Mouse (Mus musculus): Measurements from ENCODE around the gene Prss30.
"Not testable (repeated sequence)": the region's sequence is repeated elsewhere in the genome, so short reads cannot be mapped to it uniquely, and the experiment has no call there.

The Prss30 gene

DNA sequence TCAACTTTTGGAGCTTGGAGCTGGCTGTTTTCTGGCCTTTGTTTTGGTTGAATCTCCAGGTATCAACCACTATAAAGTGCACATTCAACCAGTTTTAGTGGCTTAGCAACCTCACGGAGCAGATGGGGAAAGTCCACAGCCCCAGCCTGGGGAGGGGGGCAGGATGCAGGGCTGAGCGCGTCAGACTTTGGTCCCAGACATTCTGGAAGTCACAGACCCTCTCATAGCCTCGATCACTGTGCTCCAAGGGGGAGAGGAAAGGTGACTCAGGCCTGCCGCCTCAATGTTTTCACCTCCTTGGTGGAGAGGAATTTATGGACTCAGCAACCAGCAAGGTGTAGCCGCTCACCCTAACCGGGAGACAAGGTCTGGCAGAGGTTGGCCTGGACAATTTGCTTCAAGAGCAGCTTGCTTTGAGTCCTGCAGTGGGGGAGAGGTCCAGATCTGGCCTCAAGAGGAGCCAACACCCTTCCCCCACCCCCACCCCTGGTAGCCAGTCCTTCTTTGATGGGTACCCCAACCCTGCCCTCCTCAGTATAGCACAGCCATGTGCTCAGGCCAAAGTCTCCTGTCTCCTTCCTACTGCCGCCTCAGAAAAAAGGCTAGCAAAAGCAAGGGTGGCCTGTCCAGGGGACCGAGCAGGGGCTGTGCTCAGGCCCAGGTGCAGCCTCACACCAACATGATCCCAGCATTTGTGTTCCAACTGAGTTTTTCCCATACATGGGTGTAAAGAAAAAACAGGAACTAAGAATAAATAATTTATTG, 12.6 kb upstream of the Prss30 start:
- ATAC-seq (ENCODE audit: insufficient number of reproducible peaks, low FRiP score, low TSS enrichment) = no peak

DNA sequence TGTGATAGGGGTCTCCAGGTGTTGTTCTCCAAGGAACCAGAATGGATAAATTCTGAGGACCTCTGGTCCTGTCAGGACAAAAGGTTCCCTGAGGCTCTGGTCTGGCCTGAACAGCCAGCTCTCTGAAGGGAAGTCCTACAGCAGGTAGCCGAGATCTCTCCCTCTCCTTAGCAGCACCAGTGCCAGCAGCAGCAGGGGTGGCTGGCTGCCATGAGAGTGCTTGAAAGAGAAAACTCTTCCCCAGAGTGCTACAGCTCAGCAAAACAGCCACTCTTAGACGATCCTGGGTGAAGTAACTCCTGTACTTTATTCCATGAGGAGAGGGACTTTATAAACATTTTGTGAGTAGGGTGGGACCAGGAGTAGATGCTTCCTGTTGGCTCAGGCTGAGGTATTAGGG, 9.4 kb upstream of the Prss30 start:
- ATAC-seq (ENCODE audit: insufficient number of reproducible peaks, low FRiP score, low TSS enrichment) = no peak

DNA sequence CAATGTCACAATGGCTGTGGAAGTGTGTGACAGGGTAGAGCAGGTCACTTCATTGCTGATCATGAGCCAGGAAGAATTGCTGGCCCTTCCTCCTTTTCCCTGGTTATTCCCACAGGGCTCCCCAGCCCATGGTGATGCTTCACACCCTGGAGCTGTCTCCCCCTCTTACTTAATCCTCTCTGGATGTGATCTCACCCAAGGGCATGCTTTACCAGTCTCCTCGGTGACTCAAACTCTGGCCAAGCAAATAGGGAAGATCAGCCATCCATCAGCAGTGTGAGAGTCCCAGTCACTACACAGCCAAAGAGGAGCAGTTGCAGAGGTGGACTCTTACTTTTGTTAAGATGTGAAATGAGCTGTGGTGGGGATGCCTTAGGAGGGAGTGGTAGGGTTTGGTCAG, 4.6 kb upstream of the Prss30 start:
- ATAC-seq (ENCODE audit: insufficient number of reproducible peaks, low FRiP score, low TSS enrichment) = no peak

DNA sequence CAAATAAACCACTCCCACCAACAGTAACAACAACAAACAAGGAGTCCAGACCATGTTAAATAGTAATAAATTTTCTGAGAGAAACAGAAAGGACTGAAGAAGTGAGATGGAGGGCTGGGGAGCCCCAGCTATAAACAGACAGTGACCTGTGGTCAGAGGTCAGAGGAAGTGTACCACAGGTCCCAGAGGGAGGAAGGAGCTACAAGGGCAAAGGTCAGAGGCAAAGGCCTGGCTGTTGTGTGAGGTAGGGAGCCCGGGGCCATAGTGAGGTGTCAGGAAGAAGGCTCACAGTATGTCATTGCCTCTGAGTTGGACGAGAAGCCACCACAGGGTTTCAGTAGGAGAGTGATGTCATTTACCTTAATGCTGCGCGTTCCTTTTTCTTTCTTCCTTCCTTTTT, 2.5 kb upstream of the Prss30 start:
- no peak for ATAC-seq (ENCODE audit: insufficient number of reproducible peaks, low FRiP score, low TSS enrichment)

DNA sequence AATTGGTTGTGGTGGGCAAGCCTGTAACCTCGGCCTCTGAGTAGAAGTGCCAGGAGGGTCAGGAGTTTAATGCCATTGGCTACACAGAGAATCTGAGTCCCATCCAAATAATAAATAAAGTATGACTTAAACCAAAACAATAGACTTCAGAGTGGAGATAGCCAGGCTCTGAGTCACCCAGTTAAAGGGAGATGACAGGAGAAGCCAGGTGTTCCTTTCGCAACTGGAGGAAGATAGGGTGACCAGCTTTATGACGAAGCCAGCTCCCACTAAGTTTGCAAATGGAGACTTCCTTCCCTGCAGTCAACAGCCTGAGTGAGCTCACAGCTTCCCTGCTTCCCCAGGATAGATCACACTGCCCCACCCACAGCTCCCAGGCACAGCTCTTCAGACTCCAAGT, 895 bp downstream of the Prss30 start:
- no peak for ATAC-seq (ENCODE audit: insufficient number of reproducible peaks, low FRiP score, low TSS enrichment)

DNA sequence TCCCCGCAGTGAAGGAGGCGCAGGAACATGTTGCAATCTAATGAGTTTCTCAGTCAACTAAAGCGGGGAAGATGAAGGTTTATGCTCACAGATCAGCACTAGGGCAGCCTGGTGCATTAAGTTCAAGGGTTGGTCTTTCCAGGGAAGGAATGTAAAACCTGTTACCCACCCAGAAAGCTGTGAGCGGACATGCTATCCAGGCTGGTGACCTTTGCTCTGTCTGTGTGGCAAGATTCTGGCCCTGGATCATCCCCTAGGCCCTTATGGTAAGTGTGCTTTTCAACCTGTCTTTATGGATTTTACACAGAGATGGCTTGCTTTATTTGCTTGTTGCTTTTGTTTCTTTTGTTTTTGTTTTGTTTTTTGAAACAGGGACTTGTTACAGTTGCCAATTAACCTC, 3.7 kb downstream of the Prss30 start:
- ATAC-seq (ENCODE audit: insufficient number of reproducible peaks, low FRiP score, low TSS enrichment) = no peak

DNA sequence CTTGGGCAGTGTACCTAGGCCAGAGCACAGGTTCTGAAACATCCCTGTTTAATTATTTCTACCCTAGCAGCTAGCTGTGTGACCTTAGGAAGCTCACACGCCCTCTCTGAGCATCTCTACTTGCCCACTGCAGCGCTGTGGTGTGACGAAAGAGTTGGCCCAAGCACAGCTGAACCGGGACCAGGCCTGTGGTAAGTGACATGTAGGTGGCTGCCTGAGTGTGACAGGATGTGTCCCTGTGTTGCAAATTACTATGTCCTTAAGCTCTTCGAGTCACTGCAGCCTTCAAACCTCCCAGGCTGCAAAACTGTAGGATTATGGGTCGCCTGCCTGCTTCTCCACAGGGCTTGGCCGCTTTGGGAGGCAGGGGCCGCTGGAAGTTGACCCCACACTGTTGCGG, 9.1 kb downstream of the Prss30 start:
- ATAC-seq (ENCODE audit: insufficient number of reproducible peaks, low FRiP score, low TSS enrichment) = no peak

DNA sequence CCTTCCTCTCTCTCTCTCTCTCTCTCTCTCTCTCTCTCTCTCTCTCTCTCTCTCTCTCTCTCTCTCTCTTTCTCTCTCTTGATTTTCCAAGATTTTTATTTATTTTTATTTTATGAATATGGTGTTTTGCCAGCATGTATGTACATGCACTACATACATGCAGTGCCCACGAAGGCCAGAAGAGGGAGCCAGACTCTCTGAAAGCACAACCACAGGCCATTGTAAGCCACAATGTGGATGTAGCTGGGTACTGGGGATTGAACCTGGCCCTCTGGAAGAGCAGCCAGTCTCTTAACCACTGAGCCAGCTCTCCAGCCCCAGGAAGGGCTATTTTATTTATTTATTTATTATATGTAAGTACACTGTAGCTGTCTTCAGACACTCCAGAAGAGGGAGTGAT, 11.1 kb downstream of the Prss30 start:
- no peak for ATAC-seq (ENCODE audit: insufficient number of reproducible peaks, low FRiP score, low TSS enrichment)

DNA sequence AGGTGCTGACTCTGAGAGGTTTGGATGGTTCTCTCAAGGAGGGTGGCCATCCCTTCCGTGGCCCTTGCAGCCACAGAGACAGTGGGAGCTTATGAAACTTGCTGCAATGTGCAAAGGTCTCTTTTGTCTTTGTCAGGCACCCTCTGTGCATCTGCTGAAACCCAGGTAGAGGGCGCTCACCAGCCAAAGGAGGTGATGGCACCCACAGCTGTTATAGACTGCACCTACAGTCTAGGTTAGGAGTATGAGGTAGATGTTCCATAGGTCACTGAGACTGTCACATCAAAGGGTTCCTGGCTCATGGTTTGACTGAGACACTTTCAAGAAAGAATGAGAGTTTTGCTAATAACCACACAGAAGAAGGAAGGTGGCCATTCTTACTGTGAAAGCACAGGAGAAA, 11.6 kb downstream of the Prss30 start:
- no peak for ATAC-seq (ENCODE audit: insufficient number of reproducible peaks, low FRiP score, low TSS enrichment)

- no peak for ATAC-seq (ENCODE audit: insufficient number of reproducible peaks, low FRiP score, low TSS enrichment)
Measured at GRCm38 (mm10) chr17:23966658-23967401, 13.5 kb downstream of the Prss30 start.

DNA sequence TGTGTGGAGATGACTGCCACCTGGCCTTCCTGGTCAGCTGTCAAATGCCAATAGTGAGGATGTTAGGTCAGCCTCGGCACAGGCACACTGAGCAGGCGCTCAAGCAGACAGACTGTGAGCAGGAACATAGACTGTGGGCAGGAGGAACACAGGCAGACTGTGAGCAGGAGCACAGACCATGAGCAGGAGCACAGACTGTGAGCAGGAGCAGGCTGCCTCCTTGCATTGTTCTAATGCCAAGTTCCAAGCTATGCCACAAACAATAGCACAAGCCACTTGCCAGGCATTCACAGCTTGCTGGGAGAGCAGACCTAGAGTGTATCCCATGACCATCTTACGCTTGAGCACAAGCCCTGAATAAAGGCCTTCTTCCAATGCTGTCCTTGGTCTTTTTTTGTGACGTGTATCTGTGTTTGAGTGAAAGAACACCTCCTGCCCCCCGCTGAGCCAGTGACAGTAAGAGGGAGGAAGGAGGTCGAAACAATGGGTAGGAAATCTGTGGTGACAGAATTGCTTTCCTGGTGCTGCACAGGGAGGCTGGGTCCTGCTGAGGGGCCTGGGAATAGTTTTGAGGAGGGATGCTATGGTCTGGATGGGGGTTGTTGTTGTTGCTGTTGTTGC, 14.5 kb downstream of the Prss30 start:
- ATAC-seq (ENCODE audit: insufficient number of reproducible peaks, low FRiP score, low TSS enrichment) = no peak

DNA sequence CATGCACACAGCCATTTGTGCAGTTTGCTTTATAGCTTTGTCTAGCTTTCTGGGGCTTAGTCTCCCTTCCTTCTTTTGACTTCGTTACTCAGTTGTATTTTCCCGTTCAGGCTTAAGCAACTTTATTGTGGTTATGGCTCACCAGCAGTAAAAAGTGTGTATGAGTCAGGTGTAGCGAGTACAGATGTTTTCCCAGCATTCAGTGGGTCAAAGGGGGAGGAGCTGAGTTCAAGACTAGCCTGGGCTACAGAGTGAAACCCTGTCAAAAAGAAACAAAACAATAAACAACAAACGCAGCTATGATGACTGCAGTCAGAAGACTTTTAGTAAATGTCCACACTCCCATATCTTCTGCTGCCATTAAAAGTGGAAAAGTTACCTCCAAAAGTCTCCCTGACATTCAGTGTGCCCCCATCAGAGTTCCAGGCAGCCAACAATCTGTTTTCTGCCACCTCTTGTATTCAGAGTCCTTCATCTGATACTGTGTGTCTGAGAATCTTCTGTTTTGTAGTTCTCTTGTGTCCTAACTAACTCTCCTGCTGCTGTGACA, 18.7 kb downstream of the Prss30 start:
- no peak for ATAC-seq (ENCODE audit: insufficient number of reproducible peaks, low FRiP score, low TSS enrichment)

DNA sequence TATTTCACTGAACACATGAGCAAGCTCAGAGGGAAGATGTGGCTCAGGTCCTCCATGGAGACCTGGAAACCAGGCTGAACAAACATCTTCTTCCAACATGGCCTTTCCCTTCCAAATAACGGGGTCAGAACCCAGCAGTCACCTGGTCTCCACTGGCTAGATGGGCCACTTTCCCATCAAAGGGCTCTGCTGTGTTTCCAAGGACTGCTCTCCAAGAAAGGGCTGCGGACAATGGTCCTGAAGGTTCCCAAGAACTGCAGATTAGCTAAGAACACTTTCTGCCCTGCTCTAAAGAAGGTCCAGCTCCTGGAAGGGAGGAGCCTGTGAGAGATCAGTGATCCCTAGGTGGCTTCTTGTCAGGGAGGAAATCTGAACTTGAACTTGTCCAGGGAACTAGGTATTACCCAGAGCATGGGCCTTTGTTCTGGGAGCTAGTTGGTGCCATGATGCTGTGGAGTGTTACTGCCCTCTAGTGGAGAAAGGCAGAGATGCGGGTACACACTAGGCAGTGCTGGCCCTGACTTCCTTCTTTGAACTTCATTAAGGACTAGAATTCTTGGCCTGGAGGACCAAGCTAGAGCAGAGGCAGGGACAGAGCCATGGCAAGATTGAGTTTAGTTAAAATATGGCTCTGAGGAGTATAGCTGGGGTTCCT, 20.2 kb downstream of the Prss30 start:
- ATAC-seq (ENCODE audit: insufficient number of reproducible peaks, low FRiP score, low TSS enrichment) = peak; percentile 70; the same call in 1 of the 2 replicates

DNA sequence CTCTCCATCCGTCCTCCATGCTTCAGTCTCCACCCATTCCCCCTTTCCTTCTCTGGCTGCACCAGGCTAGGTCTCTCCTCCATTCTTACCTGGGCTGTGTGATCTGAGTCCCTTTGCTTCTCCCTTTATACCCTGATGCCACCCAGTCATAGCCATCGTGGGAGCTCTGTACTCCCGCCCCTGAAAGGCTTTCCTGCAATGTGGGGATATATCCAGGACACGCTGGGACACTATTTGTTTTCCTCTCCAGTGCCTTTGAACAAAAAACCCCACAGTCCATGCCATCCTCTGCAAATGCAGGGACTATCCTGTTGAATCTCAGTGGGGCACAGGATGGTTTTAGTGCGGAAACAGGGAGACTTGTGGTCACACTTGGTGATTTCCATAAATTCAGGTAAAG, 25.2 kb downstream of the Prss30 start, which contains the start of gene Sbpl:
TSS of gene Sbpl (minus strand) at position 101 of the 400 bp plus-strand sequence.
- no peak for ATAC-seq (ENCODE audit: insufficient number of reproducible peaks, low FRiP score, low TSS enrichment)

DNA sequence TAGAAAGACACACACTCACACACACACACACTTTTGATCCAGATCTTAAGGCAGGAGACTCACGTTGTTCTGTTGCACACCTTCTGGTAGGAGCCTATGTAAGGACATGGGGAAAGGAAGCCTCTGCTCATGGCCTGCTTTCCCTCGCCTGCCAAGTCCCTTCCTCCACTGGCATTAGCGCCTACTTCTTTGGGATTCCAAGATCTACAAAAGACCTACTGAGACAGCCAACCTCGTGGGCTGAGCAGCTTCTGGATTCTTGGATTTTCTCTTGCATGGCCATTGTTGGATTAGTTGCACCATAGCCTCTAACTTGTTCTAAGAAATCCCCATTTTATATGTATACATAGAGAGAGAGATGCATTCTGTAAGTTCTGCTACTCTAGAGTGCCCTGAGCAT, 29.5 kb downstream of the Prss30 start:
- not testable (repeated sequence) for ATAC-seq (ENCODE audit: insufficient number of reproducible peaks, low FRiP score, low TSS enrichment)

- no peak for ATAC-seq (ENCODE audit: insufficient number of reproducible peaks, low FRiP score, low TSS enrichment)
Measured at GRCm38 (mm10) chr17:23949068-23949467, 31.3 kb downstream of the Prss30 start.

GRCm38 (mm10) chr17:23947486-23947885, 32.9 kb downstream of the Prss30 start:
- ATAC-seq (ENCODE audit: insufficient number of reproducible peaks, low FRiP score, low TSS enrichment) = not testable (repeated sequence)

- ATAC-seq (ENCODE audit: insufficient number of reproducible peaks, low FRiP score, low TSS enrichment) = no peak
Measured at GRCm38 (mm10) chr17:23941372-23941771, 39.0 kb downstream of the Prss30 start, which contains the start of gene Sbp. TSS of gene Sbp (plus strand) at chr17:23941672.

DNA sequence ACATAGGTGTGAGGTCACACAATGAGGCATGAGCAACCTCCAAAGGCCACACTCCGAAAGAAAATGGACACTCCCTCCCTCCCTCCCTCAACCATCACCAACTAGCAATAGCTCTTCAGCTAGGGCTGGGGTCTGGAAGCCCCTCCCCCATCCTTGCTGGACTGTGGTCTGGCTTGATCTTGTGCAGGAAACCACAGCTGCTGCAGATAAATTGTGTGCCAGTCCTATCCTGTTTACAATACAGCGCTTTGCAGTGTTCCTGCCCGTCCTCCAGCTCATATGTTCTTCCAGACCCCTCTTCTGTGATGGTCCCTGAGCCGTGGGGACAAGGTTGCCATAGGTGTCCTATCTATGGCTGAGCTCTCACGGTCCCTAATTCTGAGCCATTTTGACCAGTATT, 49.2 kb downstream of the Prss30 start:
- ATAC-seq (ENCODE audit: insufficient number of reproducible peaks, low FRiP score, low TSS enrichment) = no peak

- peak; percentile 76 for ATAC-seq (ENCODE audit: insufficient number of reproducible peaks, low FRiP score, low TSS enrichment)
Measured at GRCm38 (mm10) chr17:23925090-23925493, 55.3 kb downstream of the Prss30 start.

Measured in cerebellum, adult (tissue).